Mouse (Mus musculus): Measurements from ENCODE around the gene Zbed3.

DNA sequence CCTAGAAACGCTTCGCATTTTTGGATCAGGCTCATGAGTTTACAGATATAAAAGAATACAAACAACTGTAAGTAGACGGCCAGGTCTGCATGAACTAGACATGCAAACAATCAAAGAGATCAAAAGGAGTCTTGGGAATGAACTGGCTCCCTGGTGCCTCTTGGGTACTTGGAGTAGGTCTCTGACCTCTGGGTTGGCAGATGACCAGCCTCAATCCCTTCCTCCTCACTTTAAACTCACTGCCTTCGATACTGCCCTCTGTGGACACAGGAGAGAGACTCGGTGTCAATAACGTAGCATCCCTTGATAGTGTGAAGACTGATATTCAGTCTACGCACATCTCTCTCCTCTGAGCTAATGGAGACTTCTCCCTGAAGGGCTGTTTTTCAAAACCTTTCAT, 35.4 kb upstream of the Zbed3 start:
- no peak for TF ChIP-seq POLR2A (IDR thresholded peaks at IDR 0.05; ENCODE audit: insufficient read length, low read depth)
- TF ChIP-seq POLR2AphosphoS2 (IDR thresholded peaks at IDR 0.05; ENCODE audit: insufficient read length, low read depth), result no peak
- TF ChIP-seq TCF12 (IDR thresholded peaks at IDR 0.05; ENCODE audit: insufficient read depth, poor library complexity, severe bottlenecking), result no peak

Measured in myocyte (in vitro differentiated cells).